Mouse (Mus musculus) cortical plate, adult 2 months (tissue): ENCODE results near the gene Gm42669.

Experiments
- CTCF ChIP-seq: fragments of 200-500 bp; IDR thresholded peaks from 2 replicates; pipeline ENCODE4 v1.5.1; 2011; ENCODE audit warnings: mild to moderate bottlenecking, control low read depth, low read length; ENCODE audit not compliant: insufficient read depth; ENCODE audit errors: extremely low read depth
- POLR2A ChIP-seq: fragments of 200-500 bp; IDR thresholded peaks from 2 replicates; pipeline ENCODE4 v1.6.1; 2011; ENCODE audit warnings: mild to moderate bottlenecking, low read length, control low read depth; ENCODE audit not compliant: insufficient read depth; ENCODE audit errors: extremely low read depth

DNA sequence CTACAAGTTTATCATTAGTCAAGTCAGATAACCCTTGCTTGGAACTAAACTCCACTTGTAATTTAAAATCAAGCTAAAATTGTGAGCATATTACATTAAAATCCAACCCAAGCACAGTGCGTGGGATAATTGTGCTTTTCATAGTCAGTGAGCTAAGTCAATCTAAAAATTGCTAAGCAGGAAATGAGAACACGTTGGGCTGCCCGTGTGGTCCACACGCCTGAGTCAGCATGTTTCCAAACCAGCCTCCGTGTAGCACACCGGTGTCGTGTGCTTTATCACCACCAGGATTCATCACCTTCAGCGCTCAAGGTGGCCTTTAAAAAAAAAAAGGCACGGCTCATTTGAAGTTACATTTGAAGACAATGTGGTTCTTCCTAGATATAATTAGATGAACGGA, 16.9 kb downstream of the Gm42669 start:
- TF ChIP-seq CTCF (no peak), POLR2A (no peak)
